Mouse (Mus musculus) cortical plate, adult 2 months (tissue): ENCODE data around the gene Bco1. TPM values are rescaled to one million over a fixed set of nuclear protein-coding genes. Genes with fewer than 3 reads are reported as not detected.

Source experiments
- H3K27ac ChIP-seq: fragments of 200-500 bp; 2 replicates; pipeline ENCODE4 v1.5.1; 2012; ENCODE audit warnings: low read length, control low read depth, inconsistent platforms; ENCODE audit not compliant: insufficient read depth
- H3K4me1 ChIP-seq: fragments of 200-500 bp; 2 replicates; pipeline ENCODE4 v1.6.1; 2011; ENCODE audit warnings: low read length; ENCODE audit not compliant: control insufficient read depth, insufficient read depth
- H3K4me3 ChIP-seq: fragments of 200-500 bp; 2 replicates; pipeline ENCODE4 v1.5.1; 2011; ENCODE audit warnings: mild to moderate bottlenecking, low read length, control low read depth; ENCODE audit not compliant: insufficient read depth
- CTCF ChIP-seq: fragments of 200-500 bp; IDR thresholded peaks from 2 replicates; pipeline ENCODE4 v1.5.1; 2011; ENCODE audit warnings: mild to moderate bottlenecking, control low read depth, low read length; ENCODE audit not compliant: insufficient read depth; ENCODE audit errors: extremely low read depth
- POLR2A ChIP-seq: fragments of 200-500 bp; IDR thresholded peaks from 2 replicates; pipeline ENCODE4 v1.6.1; 2011; ENCODE audit warnings: mild to moderate bottlenecking, low read length, control low read depth; ENCODE audit not compliant: insufficient read depth; ENCODE audit errors: extremely low read depth
- polyA plus RNA-seq: library from polyadenylated mRNA; depleted of rRNA; stranded (reverse); fragments of >200 nt; gene quantifications from 2 replicates; pipeline ENCODE4 v1.2.3, GENCODE M21; 2012

The Bco1 gene
- polyA plus RNA-seq, 1 experiment = not detected

DNA sequence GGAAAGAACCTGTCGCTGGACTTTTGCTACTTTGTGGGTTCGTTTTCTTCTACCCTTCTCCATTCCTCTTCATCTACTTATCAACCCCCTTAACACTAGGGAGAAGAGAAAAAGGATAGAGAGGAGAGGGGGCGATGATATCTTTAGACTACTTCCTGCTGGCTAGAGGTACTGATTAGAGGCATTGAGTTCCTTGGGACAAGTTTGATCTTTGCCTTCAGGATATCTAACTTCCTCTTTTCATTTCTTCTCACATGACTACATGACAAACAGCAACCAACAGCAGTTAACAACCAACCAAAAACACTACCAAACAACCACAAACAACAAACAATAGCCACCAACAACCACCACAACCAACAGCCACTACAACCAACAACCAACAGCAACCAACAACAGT lies 38.0 kb downstream of the Bco1 start:
- H3K4me3 ChIP-seq = no peak overlapping the region
- no peaks in the 10 kb centered on the region for H3K4me1 ChIP-seq
- no peak overlapping the region for H3K27ac ChIP-seq
- TF ChIP-seq POLR2A (no peak), CTCF (no peak)

DNA sequence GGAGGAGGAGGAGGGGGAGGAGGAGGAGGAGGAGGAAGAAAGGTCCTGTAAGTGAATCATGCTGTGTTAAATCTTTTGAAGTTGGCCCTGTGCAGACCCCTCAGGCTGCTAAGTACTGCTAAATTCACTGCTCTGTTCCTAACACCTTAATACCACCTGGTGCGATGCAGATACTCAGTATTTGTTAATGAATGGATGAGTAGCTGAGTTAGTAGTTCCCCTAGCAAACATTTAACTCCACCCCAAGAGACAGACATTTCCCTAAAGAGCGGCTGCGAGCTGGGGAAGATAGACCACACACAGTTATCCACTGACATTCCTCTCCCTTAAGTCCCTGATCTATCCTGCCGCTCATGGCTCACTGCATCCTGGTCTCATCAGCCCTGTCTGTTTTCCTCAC lies 40.7 kb downstream of the Bco1 start:
- Histone ChIP-seq H3K4me3 (no peak overlapping the region), H3K27ac (no peak overlapping the region), H3K4me1 (no peaks in the 10 kb centered on the region)
- TF ChIP-seq CTCF = no peak

DNA sequence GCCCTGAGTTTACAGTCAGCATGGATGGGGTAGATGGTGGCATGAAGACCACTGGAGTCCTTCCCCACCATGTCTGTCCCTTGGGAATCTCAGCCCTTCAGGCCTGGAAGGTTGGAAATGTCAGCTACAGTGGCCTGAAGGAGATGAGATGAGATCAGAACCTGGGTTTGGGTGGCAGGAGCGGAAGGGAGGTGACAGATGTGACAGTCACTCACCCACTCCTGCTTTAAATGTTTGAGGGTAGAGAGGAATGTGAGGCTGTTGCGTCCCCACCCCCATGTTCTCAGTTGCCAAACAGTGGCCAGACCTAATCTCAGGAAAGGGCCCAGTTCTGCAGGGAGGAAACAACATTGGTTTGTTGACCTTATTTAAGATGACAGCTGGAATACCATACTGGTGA lies 41.1 kb downstream of the Bco1 start:
- Histone ChIP-seq H3K4me1 (no peaks in the 10 kb centered on the region), H3K27ac (no peak overlapping the region), H3K4me3 (no peak overlapping the region)
- TF ChIP-seq CTCF (no peak), POLR2A (no peak)

DNA sequence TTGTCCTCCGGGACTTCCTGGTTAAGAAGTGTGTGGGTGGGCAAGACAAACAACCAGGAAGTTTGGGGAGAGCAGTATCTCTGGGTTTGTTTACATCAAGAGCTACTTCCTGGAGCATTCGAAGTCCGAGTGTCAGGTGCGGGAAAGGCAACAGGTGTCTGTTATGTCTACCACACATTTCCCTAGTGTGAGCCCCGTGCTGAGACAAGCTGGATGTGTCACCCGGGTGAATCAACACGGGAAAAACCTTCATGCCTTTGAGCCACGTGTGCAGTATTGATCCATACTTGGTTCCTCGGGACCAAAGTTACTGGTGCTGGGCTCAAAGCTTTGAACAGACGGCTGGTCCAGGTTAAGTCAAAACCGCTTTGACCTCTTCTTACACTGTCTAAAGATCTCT lies 41.7 kb downstream of the Bco1 start:
- Histone ChIP-seq H3K4me3 (no peak overlapping the region), H3K4me1 (no peaks in the 10 kb centered on the region), H3K27ac (no peak overlapping the region)
- no peak for TF ChIP-seq CTCF
- TF ChIP-seq POLR2A = no peak

DNA sequence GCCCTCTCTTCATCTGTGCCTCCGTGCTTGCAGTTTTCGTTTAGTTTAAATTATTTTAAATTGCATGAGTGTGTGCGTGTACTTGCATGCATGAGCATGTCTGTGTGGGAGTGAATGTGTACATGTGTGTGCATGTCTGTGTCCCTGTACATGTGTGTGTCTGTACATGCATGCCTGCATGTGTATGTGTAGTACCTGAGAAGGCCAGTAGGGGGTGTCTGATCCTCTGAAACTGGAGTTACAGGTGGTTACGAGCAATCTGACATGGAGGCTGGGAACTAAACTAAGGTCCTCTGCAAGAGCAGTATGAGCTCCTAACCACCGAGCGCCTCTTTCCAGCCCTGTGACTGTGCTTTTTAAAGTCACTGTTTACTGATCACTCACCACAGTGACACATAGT lies 52.9 kb downstream of the Bco1 start:
- TF ChIP-seq CTCF = no peak
- TF ChIP-seq POLR2A = no peak
- H3K27ac ChIP-seq = no peak overlapping the region
- no peaks in the 10 kb centered on the region for H3K4me1 ChIP-seq
- no peak overlapping the region for H3K4me3 ChIP-seq

DNA sequence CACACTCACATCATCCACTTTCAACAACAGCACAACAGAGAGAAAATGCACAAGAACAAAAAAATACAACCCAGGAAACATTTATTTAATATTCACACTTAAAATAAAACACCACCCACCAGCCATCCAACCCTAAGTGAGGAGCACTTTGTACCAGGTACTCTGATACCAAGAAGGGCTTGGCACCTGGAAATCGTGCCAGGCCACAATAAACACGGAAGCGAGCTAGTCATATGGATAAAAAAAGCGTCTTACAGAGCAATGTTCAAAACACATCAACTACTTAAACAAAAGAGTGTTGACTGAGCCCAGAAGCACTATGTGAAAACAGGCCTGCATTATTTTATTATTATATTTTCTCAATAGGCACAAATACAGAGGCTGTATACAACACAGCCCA lies 60.5 kb downstream of the Bco1 start:
- no peak for TF ChIP-seq POLR2A
- no peak for TF ChIP-seq CTCF
- H3K4me1 ChIP-seq = peaks cover 7% of the 10 kb centered on the region
- no peak overlapping the region; the same call in 1 of the 2 replicates for H3K4me3 ChIP-seq
- no peak overlapping the region for H3K27ac ChIP-seq

DNA sequence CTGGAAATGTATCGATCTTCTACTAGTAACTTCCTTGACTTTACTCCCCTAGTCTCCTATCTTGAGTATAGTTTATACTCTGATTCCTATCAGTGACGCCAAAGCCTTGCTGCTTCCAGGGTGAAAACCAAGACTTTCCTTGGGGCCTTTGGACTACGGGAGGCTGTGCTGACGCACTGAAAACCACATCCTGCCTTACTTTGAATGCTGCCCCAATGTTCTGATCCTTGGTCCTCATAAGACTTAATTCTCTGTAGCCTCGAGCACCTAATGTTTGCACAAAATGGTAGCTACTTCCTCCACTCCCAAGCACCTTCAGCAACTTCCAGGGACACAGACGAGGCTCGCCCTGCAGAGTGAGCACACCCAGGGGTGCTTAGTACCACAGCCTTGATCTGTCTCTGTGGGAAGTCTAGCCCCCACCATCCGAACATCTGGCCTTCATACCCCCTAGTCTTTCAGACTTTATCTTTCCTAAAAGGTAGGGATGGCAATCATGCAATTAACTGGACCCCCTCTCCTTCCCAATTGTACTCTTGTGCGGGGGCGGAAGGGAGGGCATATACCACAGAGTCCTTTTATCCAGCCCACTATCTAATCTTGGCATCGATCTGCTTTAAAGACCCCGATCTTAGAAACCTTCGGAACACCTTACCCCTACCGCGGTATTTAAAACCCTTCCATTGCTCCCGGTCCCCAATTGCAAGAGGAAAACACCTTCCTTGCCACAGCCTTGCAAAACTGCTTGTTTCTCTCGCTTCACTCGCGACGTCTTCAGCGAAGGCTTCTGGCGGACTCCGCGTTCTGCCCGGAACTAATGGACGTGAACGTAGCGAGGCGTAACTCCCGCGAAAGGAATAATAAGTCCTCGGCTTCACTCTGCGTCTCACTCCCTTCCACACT lies 61.5 kb downstream of the Bco1 start:
- Histone ChIP-seq H3K27ac (peak overlapping the region; percentile 20; the same call in 1 of the 2 replicates), H3K4me1 (peaks cover 7% of the 10 kb centered on the region), H3K4me3 (peak overlapping the region; percentile 91)
- no peak for TF ChIP-seq CTCF
- TF ChIP-seq POLR2A = no peak

DNA sequence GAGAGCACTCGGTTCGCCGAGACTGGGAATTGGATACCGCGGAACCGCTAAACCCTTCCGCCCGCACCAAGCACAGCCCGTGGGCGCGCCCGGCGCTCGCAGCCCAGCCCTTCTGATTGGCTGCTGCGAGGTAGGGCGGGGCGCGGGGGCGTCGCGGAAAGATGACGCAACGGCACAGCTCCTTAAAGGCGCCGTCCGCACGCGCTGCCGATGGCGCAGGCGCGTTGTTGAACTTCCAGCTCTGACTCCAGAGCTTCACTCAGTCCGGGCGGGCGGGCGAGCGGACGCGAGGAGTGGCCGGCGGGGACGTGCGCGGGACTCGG lies 62.1 kb downstream of the Bco1 start:
- Histone ChIP-seq H3K4me1 (peaks cover 7% of the 10 kb centered on the region), H3K4me3 (peak overlapping the region; percentile 91), H3K27ac (peak overlapping the region; percentile 20; the same call in 1 of the 2 replicates)
- TF ChIP-seq POLR2A (peak; percentile 91), CTCF (no peak)

DNA sequence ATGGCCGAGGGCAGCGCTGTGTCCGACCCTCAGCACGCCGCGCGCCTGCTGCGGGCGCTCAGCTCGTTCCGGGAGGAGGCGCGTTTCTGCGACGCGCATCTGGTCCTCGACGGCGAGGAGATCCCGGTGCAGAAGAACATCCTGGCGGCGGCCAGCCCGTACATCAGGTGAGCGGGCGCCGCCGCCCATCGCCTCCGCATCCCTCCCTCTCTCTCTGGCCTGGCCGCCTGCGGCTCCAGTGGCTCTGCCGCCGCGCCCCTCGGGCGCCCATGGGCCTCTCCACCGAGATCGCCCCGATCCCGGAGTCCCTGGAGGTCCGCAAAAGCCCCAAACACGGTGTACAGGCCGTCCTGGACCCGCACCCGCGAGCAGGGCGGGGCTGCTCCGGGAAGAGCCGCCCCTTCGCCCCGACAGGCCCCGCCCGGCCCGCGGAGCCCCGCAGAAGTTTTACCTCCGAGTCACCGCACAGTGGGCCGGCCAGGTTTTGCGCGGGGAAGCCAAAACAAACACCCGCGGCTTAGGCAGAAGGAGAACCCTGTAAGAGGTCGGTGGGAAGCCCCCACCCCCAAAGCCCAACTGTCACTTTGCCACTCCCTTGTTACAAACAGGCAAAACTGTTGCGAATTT lies 62.6 kb downstream of the Bco1 start, which contains the start of gene Gan:
Gan (plus strand) TSS at position 1 of the 627 bp plus-strand sequence.
- Histone ChIP-seq H3K4me1 (peaks cover 7% of the 10 kb centered on the region), H3K27ac (peak within 1 kb of the TSS; percentile 20), H3K4me3 (peak within 1 kb of the TSS; percentile 91)
- TF ChIP-seq CTCF (no peak), POLR2A (no peak)

DNA sequence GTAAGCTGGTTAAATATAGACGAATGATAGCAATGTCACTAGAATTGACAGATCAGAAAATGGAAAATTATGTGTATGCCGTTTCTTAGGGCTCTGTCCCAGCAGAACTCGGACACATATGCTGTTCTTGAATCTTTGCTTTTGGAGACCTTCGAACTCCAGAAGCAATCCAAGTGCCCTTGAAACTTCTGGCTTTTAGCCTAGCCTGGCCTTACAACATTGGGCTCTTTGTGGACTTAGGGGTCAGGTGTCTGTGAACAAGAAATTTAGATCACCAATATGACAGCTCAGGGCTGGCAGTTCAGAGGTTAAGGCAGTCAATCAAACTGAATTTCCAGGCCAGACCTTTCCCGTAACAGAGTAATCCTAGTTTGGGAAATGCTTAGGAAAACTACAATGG lies 63.4 kb downstream of the Bco1 start:
- H3K4me1 ChIP-seq = peaks cover 7% of the 10 kb centered on the region
- TF ChIP-seq CTCF (no peak), POLR2A (no peak)

More for the DNA sequence above, 63.4 kb downstream of the Bco1 start:
- Histone ChIP-seq H3K27ac (no peak overlapping the region), H3K4me3 (no peak overlapping the region; the same call in 1 of the 2 replicates)
